Mouse (Mus musculus) cerebellum, adult 8-10 months (tissue): Measurements from ENCODE around the gene Usp1.
"Not testable (repeated sequence)": the region's sequence is repeated elsewhere in the genome, so short reads cannot be mapped to it uniquely, and the experiment has no call there.

Source experiments
- DNase-seq: peaks from one replicate; pipeline ENCODE4 v3.0.0; 2022

Usp1 gene

GRCm38 (mm10) chr4:98923568-98924070 is at the start of gene Usp1:
TSS of gene Usp1 (plus strand) at chr4:98923810.
- peak; percentile 84 for DNase-seq

GRCm38 (mm10) chr4:98882706-98883105 is 40.9 kb upstream of the Usp1 start:
- DNase-seq: no peak

- no peak for DNase-seq
Measured at GRCm38 (mm10) chr4:98886377-98886776, 37.2 kb upstream of the Usp1 start.

DNA sequence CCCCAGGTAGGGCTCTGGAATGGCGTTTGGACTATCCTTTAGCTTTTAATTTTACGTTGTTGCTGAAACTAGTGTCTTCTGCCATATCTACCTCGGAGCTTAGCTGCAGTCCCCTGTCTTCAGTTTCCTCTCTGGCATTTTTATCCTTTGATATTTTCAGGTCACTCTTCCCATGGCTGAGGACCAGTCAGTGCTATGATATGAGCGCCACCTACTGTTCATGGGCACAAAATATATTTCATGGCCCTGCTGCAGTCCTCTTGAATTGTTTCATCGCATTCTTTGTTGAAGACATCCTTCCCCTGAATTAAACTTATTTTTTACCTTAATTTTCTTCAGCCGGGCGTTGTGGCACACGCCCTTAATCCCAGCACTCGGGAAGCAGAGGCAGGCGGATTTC is 36.5 kb upstream of the Usp1 start:
- peak; percentile 59 for DNase-seq

DNA sequence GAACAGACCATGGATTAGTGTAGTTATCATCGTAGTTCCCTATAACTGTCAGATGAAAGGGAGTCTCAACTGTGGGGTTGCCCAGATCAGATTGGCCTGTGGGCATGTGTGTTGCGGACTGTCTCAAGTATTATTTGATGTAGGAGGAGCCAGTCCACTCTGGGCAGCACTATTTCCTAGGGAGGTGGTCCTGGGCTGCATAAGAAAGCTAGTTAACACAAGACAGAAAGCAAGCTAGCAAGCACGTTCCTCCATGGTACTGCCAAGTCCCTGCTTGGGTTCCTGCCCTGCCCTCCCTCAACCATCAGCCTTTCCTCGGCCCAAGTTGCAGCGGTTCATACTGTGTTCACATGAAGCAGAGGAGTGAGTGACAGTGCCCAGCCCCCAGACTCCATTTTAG is 13.4 kb upstream of the Usp1 start:
- no peak for DNase-seq

DNA sequence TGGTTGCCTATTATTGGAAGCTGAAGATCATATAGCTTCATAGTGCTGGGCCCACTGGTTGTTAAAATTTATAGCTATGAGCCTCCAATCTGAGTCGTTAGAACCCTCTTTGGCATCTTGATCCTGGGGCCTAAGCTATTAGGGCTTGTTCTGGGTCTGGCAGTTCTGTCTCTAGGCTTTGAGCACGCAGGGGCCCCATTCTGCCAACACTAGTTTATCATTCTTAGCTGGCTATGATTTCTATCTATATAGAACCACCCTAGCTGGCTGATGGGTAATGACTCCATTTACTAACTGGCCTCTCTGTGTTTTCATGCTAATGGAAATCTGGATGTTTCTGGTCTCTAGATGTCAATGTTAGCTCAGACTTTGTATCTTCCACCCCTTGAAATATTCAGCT is 5.9 kb upstream of the Usp1 start:
- no peak for DNase-seq

DNA sequence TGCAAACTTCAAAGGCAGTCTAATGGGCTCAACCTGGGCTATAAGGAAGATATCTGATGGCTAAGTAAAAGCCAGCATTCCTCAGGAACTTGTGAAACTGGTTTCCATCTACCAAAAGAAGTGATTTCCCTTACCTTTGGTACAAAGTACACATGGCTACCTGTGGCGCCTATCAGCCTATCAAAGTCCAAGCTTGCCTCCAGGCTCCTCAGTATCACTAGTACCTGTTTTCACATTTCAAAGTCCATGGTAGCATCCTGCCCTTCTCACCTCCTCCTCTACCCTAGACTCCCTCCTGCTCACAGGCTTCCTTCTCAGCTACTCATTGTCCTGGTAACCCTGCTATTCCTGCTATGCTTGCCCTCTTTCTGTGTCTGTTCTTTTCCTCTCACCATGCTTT is 5.4 kb upstream of the Usp1 start:
- no peak for DNase-seq

DNA sequence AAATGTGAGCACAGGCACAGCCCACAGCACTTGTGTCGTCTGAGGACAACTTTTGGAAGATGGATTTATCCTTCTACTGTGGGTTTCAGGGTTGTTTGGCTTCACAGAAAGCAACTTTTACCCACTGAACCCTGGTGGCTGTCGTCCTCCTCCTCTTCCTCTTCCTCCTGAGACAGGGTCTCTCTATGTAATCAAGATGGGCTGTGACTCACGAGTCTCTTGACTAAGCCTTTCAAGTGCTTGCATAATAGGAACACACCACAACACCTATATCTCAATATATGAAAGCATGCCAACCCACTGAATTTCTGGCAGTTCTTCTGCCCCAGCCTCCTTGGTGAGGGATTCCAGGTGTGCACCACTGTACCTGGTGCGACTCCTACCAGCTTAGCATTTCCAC is 2.7 kb upstream of the Usp1 start:
- DNase-seq: no peak

GRCm38 (mm10) chr4:98922061-98922642 is 1.5 kb upstream of the Usp1 start:
- peak; percentile 25 for DNase-seq

DNA sequence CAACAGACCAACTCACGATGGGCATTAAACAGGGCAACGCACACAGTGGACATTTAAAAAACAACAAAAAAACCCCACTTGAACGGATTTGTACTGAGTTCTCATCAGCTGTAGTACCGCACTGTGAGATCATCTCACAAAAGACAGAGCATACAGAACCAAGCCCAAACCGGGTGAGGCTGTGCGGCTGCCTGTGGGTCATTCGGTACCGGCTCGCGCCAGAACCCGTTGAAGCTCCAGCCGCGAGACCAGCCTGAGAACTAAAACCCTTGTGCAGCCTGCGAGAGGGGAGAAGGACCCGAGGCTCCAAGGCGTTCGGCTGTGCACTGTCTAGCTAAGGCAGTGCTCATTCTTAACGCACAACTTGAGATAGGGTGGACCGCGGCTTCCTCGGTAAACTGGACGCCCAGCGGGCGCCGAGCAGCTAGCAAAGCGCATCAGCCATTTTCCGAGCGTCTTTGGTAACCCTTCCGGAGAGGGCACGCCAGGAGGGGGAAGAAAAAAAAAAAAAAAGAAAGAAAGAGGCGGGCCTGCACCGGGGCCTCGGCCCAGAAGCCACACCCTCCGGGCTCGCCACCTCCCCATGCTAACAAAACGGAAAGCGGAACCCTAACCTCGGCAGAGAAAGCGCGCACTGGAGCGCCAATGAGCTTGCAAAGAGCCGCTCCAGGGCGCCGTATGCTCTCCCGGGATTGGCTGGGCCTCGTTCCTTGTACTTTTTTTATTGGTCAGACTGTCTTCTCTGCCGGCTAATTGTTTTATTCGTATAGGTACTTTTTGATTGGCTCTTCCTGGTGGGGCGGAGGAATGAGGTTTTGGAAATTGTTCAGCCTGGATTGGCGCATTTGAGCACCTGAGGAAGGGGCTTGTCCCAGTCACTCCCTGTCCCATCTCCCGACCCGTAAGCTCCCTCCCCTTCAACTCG is 705 bp upstream of the Usp1 start:
- DNase-seq: peak; percentile 94

DNA sequence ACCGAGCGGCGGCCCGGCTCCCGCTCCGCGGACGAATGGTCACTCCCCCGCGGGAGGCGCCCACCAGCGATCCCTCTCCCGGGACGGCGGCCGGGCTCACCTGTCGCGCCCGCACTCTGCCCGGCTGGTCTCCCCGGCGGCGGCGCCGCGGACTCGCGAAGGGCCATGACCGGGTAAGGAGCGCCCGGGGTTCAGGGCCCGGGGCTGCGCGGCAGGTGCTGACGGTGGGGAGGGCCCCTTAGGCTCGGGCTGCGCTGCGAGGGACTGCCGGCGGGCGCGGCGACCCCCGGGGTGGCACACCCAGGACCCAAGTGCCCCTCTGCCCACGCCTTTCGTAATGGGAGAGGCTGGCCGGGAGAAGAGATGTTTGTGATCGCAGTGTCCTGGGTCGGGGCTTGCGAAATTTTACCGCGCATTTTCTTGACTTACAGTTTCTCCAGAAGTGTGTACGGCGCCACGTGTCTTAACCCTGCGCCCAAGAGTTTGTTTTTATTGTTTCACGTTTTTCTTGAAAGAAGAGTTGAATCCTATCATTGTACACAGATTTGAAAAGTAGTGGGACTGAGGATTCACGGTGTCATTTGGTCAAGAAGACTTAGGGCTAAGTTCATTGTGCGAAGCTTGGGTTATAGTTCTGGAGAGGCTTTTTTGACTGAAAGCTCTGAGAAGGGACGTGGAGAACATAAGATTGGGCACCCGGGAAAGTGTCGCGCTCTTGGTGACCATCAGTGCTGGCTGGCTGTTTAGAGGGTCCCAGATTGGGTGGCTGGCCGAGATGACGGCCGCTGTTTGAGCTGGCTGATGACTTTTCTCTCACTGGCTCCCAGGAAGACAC is 678 bp downstream of the Usp1 start:
- DNase-seq: peak; percentile 20

GRCm38 (mm10) chr4:98924906-98925178 is 1.2 kb downstream of the Usp1 start:
- no peak for DNase-seq

DNA sequence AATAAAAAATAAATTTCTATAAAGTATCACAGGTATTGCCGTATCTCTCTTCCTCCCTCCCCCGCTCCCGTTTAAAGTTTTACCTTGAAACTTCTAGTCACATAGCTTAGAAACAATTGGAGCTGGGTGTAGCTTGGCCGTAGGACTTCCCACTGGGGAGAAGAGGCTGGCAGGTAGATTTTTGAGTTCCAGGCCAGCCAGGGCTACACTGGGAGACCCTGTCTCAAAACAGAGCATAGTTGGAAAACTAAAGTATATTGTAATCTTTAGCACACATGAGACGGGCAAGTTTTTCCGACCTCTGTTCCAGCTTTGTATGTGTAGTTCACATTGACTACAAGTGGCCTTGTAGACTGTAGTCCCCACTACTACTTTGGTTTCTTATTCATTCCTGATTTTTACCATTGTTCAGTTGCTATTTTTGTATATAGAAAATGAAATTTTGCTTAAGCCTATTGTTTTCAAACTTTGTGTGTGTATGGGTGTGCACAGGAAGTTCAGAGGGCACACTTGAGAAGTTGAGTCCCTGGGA is 1.7 kb downstream of the Usp1 start:
- DNase-seq: no peak

- no peak for DNase-seq
Measured at GRCm38 (mm10) chr4:98936036-98936435, 12.4 kb downstream of the Usp1 start.

GRCm38 (mm10) chr4:98938210-98938609 is 14.6 kb downstream of the Usp1 start:
- DNase-seq: not testable (repeated sequence)

DNA sequence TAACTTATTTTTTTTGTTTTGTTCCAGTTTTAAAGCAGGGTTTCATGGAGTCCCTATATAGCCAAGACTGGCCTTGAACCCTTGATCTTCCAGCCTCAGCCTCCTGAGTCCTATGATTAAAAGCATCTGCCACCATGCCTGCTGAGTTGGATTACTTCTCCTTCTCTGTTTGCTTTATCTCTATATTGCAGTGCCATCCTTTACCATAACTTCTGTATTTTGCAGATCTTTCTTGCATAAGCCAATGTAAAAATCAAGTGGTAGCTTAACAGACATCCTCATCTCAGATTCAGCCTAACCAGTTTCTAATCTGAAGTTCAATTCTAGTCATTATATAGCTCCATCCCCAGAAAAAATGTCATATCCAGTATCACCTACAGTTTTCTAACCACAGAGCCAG is 27.0 kb downstream of the Usp1 start:
- DNase-seq: no peak

DNA sequence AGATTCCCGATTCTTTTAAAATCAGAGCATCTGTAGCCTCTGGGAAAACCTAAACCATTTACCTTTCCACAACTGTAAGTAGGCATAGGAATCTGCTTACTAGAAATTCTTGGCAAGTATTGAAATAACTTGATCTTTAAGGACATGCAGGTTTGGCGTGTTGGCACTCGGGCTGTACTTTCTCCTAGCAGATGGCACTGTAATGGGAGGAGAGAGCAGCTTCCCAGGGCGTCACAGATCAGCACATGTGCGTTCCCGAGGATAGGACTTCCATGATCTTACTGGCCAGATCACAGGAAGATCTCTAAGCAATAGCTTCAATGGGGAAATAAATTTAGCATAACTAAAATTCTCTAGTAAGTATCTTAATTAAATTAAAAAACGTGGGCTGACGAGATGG is 32.4 kb downstream of the Usp1 start:
- peak; percentile 7 for DNase-seq

GRCm38 (mm10) chr4:98960243-98960642 is 36.6 kb downstream of the Usp1 start:
- DNase-seq: no peak

DNA sequence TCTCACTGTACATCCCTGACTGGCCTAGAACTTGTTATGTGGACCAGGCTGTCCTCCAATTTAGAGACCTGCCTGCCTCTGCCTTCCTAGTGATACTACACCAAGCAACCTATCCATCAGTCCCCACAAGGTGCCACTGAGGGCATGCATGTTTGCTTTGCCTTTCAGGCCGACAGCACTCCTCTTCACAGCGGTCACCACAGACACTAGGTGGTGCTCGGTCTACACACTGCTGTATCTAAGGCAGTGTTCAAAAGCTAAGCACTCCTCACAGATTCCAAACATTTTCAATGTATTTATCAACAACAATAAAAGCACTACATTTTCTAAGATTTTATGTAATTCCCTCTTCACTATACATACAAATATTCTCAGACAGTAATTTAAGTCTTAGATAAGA is 46.3 kb downstream of the Usp1 start:
- DNase-seq: no peak

DNA sequence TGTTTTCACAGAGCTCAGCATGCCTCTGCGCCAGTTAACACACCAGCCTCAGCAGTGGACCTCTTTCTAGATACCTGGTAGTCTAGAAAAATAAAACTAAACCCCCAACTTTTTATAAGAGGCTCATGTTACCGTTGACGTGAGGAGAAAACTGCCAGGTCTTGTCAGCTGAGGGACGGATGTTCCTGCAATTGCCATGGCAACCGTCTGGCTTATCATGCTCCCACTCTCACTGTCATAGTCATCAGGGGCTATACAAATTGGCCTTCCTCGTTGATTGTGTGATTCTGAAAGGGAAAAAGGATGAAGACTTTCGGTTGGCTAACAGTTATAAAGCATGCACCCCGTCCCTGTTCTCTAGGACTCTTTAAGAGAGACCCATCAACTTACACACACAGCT is 52.1 kb downstream of the Usp1 start:
- DNase-seq: no peak

GRCm38 (mm10) chr4:98978288-98978687 is 54.7 kb downstream of the Usp1 start:
- DNase-seq: not testable (repeated sequence)

GRCm38 (mm10) chr4:98978693-98979092 is 55.1 kb downstream of the Usp1 start:
- DNase-seq: no peak

DNA sequence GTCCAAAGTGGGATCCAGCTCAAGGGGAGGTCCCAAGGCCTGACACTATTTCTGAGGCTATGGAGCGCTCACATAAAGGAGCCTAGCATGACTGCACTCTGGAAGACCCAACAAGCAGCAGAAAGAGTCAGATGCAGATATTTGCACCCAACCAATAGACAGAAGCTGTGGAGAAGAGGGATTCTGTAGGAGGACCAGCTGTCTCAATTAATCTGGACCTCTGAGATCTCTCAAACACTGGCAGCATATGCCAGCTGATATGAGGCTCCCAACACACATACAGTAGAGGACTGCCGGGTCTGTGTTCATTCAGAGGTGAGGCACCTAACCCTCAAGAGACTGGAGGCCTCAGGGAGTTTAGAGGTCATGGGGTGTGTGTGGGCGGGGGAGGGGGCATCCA is 56.4 kb downstream of the Usp1 start:
- not testable (repeated sequence) for DNase-seq
